Mouse (Mus musculus): Measurements from ENCODE around the gene Tmem132e. TPM values are rescaled to one million over a fixed set of nuclear protein-coding genes. Genes with fewer than 3 reads are reported as not detected.

Tmem132e gene
- polyA plus RNA-seq, 1 experiment from 2014 or later = not detected

DNA sequence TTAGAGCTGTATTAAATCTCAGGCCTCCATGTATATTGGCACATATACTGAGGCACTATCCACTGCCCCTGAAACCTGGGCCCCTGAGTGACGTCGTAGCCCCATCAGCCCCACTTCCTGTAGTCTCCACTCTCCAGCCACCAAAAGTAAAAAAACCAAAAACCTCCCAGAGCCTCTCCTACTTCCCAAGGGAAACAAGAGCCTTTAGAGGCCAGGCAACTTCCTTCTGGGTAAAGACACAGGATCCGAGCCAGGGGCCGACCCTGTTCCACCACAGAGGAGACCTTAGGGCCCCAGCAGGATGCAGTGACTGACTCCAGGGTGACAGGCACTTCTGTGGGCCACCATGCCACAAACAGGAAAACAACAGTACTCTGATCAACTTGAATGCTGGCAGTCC lies 40.1 kb downstream of the Tmem132e start:
- no peak for DNase-seq (ENCODE audit: low spot score)

GRCm38 (mm10) chr11:82434091-82434831 lies 45.6 kb downstream of the Tmem132e start:
- DNase-seq (ENCODE audit: low spot score) = no peak

GRCm38 (mm10) chr11:82434832-82435182 lies 46.1 kb downstream of the Tmem132e start:
- no peak for DNase-seq (ENCODE audit: low spot score)

DNA sequence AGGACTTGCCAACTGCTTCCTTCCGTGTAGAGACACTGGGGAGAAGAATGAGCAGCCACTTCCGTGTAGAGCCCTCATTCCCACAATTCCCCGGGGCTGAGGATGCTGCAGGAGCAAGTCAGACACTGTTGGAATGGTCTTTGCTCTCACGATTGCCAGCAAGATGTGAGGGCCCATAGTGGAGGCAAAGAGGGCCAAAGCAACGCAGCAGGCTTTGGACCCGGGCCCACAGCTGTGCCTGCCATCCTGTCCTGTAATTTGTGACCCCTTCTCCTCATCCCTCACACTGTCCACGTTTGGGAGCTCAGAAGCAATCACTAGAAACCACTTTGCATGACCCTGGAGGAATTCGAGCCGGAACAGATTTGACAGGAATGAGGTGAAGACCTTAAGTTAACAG lies 59.8 kb downstream of the Tmem132e start:
- DNase-seq (ENCODE audit: low spot score) = no peak

- DNase-seq (ENCODE audit: low spot score) = no peak
Observed at GRCm38 (mm10) chr11:82452516-82452915, 63.8 kb downstream of the Tmem132e start.

GRCm38 (mm10) chr11:82453230-82453629 lies 64.5 kb downstream of the Tmem132e start:
- DNase-seq (ENCODE audit: low spot score) = no peak

DNA sequence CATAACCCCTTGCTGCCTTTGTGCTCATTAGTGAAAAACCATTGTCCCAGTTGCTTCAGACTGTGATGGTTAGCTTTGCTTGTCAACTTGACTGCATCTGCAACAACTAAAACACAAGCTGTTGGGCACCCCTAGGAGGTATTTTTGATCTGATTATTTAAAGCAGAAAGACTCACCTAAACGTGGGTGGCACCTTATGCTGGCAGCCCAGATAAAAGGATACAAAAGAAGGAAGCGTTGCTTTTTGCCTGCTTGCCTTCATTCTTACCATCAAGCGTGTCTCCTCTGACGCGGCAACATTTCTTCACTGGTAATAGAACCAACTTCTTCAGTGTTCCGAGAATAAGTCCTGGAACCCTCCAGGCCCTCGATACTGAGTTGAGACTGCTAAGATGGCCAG lies 72.6 kb downstream of the Tmem132e start:
- no peak for DNase-seq (ENCODE audit: low spot score)

- no peak for DNase-seq (ENCODE audit: low spot score)
Observed at GRCm38 (mm10) chr11:82465536-82465935, 76.8 kb downstream of the Tmem132e start.

- no peak for DNase-seq (ENCODE audit: low spot score)
Observed at GRCm38 (mm10) chr11:82467218-82467617, 78.5 kb downstream of the Tmem132e start.

- no peak for DNase-seq (ENCODE audit: low spot score)
Observed at GRCm38 (mm10) chr11:82471076-82471475, 82.4 kb downstream of the Tmem132e start.

GRCm38 (mm10) chr11:82473137-82473621 lies 84.5 kb downstream of the Tmem132e start:
- DNase-seq (ENCODE audit: low spot score) = no peak

DNA sequence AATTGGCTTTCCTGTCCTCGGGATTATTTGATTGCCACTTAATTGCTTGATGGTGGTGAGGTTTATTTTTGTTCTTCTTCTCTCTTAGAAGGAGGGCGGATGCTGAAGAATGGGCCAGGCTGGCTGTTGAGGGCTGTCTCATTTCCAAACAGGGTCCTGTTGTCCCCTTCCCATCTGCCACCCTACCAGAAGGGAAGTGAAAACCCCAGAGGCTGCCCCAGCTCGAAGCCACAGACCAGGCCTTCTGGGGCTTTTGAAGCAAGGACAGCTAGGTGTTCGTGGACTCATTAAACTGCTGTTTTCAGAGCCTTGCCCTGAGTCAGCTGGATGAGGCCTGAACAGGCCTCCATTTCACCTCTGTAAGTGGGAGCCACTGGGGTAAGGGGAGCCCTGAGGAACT lies 87.4 kb downstream of the Tmem132e start:
- DNase-seq (ENCODE audit: low spot score) = no peak

DNA sequence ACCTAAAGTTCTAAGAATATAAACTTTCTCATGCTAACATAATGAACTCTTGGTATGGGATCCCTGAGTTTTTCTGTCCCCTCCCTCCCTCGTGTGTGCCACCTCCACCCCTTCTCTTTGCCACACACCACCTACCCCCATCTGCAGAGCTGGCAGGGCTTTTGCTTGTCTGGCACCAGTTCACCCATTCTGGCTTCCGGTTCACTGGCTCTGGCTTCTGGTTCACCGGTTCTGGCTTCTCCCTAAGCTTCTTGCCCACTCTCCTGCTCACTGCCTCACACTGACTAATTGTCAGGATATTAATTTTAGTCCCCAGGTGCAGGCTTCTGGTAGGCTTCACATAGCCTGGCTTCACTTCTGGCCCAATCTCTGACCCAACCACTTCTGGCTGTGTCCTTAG lies 88.7 kb downstream of the Tmem132e start:
- DNase-seq (ENCODE audit: low spot score) = no peak

GRCm38 (mm10) chr11:82480941-82481340 lies 92.2 kb downstream of the Tmem132e start:
- no peak for DNase-seq (ENCODE audit: low spot score)

- DNase-seq (ENCODE audit: low spot score) = no peak
Observed at GRCm38 (mm10) chr11:82487359-82488086, 98.8 kb downstream of the Tmem132e start.

- DNase-seq (ENCODE audit: low spot score) = no peak
Observed at GRCm38 (mm10) chr11:82490896-82491295, 102.2 kb downstream of the Tmem132e start.

Other genes starting within 250 kb of the Tmem132e start
- 7.4 and 8.6 TPM in 2 replicates for gene Ccl1, start 83.2 kb upstream of the Tmem132e start, polyA plus RNA-seq (2015; fragmentation: Nextera tagmentation; extraction: Ambion mirVana)